Mouse (Mus musculus) macrophage (primary cell): Measurements from ENCODE around the gene Nat9. TPM values are rescaled to one million over a fixed set of nuclear protein-coding genes. Genes with fewer than 3 reads are reported as not detected.
A peak's percentile ranks its signal among the peaks of the same experiment; 100 is the strongest.

Experiments
- H3K27ac ChIP-seq: fragments of 350-480 bp; formaldehyde crosslinking; 2 replicates; pipeline ENCODE4 v1.9.0; 2021
- H3K36me3 ChIP-seq: fragments of 350-480 bp; formaldehyde crosslinking; 2 replicates; pipeline ENCODE4 v1.9.0; 2021; ENCODE audit errors: inconsistent target
- H3K4me3 ChIP-seq: fragments of 350-480 bp; formaldehyde crosslinking; 2 replicates; pipeline ENCODE4 v1.9.0; 2021; ENCODE audit errors: inconsistent target
- H3K79me2 ChIP-seq: fragments of 350-480 bp; formaldehyde crosslinking; 2 replicates; pipeline ENCODE4 v1.9.0; 2021; ENCODE audit errors: inconsistent target
- WGBS: methylation state at CpG from one replicate; pipeline ENCODE4 v1.1.7; 2026; ENCODE audit warnings: inconsistent platforms; ENCODE audit not compliant: missing documents; 5-methylcytosine and 5-hydroxymethylcytosine counted together
- polyA plus RNA-seq: library from polyadenylated mRNA; stranded (reverse); fragments of 250-400 nt; gene quantifications from 3 replicates; pipeline ENCODE4 v1.2.4, GENCODE M21; 2018; ENCODE audit warnings: inconsistent platforms

The Nat9 gene
- polyA plus RNA-seq, 1 experiment from 2014 or later, result 79.6 TPM

DNA sequence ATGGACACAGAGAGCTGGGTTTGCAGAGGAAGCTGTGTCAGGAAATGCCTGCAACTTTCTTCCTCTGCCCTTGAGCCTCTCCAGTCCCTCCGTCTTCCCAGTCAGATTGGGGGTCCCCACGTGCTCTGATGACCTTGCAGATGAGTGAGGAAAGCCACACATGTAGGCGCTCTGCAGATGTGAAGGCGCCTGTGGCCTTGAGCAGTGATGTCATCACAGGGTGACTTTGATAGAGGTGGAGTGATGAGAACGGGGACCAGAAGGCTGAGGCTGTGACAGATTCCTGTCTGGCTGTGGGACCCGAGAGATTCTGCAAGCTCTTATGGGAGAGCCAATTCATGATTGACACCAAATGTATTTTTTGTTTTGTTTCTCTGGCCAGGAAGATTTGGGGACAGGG, 36.2 kb upstream of the Nat9 start:
- no peak overlapping the region for H3K4me3 ChIP-seq
- peak overlapping the region; percentile 61 for H3K27ac ChIP-seq
- WGBS, result 31% methylated on average over 5 of the region's 6 CpGs
- peaks cover 73% of the 10 kb centered on the region for H3K36me3 ChIP-seq
- peaks cover 95% of the 10 kb centered on the region for H3K79me2 ChIP-seq

DNA sequence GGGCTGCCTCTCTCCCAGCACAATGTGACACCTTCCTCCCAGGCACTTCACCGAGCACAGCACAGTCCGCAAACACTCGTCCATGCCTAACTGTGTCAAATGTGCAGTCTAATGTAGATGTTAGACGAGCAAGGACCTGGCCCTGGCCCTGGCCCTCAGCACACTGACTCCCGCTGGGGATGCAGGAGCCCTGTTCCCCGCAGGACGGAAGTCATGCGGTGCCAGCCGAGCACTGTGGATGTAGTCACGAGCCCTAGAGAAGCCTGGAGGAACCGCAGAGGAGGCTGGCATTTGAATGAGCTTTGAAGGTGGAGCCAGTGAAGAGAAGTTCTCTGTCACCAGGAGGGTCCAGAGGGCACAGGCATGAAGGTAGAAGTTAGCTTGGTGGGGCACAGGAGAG, 35.8 kb upstream of the Nat9 start:
- Histone ChIP-seq H3K27ac (peak overlapping the region; percentile 61), H3K4me3 (no peak overlapping the region), H3K79me2 (peaks cover 95% of the 10 kb centered on the region), H3K36me3 (peaks cover 72% of the 10 kb centered on the region)
- 17% methylated on average over 11 of the region's 11 CpGs for WGBS

DNA sequence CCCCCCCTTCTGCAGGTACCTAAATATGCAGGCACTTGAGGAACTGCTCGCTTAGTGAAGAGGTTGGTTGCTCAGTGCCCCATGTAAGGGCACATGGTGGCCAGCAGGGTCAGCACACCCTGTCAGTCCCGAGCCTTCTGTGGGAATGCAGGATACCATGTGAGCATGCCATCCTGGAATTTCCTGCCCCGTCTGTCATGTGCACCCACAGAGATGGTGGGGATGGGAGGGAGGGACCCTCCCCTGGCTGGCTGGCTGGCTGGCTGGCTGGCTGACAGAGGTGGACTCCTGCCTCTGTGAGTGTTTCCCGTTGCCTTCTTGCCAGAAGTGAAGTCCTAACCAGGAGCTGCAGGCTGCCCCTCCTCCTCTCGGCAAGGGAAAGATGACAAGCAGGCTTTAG, 34.9 kb upstream of the Nat9 start:
- 79% methylated on average over 5 of the region's 5 CpGs for WGBS
- Histone ChIP-seq H3K4me3 (no peak overlapping the region), H3K27ac (peak overlapping the region; percentile 61), H3K36me3 (peaks cover 71% of the 10 kb centered on the region), H3K79me2 (peaks cover 95% of the 10 kb centered on the region)

DNA sequence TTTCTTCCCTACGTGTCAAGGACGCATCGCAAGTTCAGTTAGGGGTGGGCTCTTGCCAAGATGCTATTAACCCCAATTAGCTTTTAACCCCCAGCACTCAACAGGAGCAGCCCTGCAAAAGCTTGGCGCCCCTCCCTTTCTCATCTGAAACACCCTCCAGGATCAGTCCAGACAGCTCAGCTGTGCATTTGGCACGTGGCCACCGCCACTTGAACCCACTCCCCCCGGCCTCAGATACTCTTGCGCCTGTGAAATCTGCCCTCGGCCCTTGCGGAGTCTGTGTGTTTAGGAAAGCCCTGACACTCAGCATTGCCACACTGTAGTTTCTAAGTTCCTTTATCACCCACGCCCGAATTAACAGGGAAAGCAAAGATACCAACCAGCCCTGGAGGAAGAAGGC, 34.4 kb upstream of the Nat9 start:
- Histone ChIP-seq H3K27ac (no peak overlapping the region), H3K79me2 (peaks cover 96% of the 10 kb centered on the region), H3K36me3 (peaks cover 73% of the 10 kb centered on the region), H3K4me3 (no peak overlapping the region)
- 87% methylated on average over 12 of the region's 12 CpGs for WGBS

GRCm38 (mm10) chr11:115219685-115220084, 32.0 kb upstream of the Nat9 start:
- peaks cover 96% of the 10 kb centered on the region; the same call in 1 of the 2 replicates for H3K79me2 ChIP-seq
- H3K27ac ChIP-seq, result no peak overlapping the region
- H3K4me3 ChIP-seq, result no peak overlapping the region
- 86% methylated on average over 9 of the region's 10 CpGs for WGBS
- H3K36me3 ChIP-seq, result peaks cover 61% of the 10 kb centered on the region

DNA sequence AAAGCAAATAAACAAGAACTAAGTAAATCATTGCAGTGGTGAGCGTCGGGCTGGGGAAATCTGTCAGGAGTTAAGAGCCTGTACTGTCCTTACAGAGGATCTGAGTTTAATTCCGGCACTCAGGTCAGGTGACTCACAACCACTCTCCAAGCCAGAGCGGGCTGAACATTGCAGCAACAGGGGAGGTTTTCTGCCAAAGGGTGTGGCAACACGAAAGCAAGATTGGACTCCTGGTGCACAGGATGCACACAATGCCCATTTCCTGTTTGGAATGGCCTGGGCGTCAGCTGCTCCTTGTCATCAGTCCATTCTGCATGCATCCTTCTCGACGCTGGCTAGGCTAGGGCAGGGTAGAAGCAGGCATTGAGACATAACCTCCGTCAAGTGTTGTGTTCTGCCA, 31.6 kb upstream of the Nat9 start:
- peaks cover 61% of the 10 kb centered on the region for H3K36me3 ChIP-seq
- 48% methylated on average over 8 of the region's 9 CpGs for WGBS
- no peak overlapping the region for H3K27ac ChIP-seq
- no peak overlapping the region for H3K4me3 ChIP-seq
- peaks cover 96% of the 10 kb centered on the region; the same call in 1 of the 2 replicates for H3K79me2 ChIP-seq

- Histone ChIP-seq H3K79me2 (peaks cover 96% of the 10 kb centered on the region), H3K36me3 (peaks cover 72% of the 10 kb centered on the region), H3K27ac (no peak overlapping the region), H3K4me3 (no peak overlapping the region)
- WGBS, result 82% methylated on average over 17 of the region's 18 CpGs
Measured at GRCm38 (mm10) chr11:115217439-115218410, 30.1 kb upstream of the Nat9 start.

DNA sequence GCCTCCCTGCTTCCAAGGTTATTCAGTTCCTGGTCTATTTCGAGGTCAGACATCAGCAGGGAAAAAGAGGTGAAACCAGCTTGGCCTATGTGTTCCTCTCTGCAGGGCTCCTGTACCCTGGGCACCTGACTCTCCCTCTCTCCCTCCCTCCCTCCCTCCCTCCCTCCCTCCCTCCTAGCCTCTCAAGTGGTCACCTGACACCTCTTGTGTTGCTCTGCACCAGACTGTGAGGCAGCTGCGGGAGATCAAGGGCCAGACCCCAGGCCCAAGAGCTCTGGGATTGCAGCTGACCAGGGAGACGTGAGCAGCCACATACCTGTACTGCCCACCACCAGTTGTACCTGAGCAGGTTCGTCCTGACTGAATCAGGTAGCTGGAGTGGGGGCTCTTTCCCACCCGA, 27.5 kb upstream of the Nat9 start:
- Histone ChIP-seq H3K36me3 (peaks cover 85% of the 10 kb centered on the region), H3K4me3 (no peak overlapping the region), H3K27ac (no peak overlapping the region), H3K79me2 (peaks cover 100% of the 10 kb centered on the region)
- 93% methylated on average over 5 of the region's 5 CpGs for WGBS

DNA sequence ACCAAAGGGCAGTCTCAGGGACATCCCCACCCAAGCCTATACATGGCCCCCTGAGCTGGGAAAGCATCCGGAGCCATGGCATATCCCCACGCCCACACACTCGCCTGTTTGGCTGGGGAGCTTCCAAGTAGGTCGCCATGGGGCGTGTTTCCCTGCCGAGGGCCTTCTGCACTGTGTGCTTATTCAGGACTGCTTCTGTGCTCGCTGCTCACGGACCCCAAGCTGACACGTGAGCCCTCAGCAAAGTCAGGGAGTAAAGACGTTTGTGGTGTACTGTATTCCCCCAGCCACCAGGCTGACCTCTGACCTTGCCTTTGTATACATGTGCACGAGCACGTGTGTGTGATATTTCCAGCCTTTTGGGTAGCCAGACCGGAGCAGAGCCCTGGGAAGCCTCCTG, 24.5 kb upstream of the Nat9 start:
- peaks cover 83% of the 10 kb centered on the region for H3K36me3 ChIP-seq

GRCm38 (mm10) chr11:115209958-115210357, 22.3 kb upstream of the Nat9 start:
- no peak overlapping the region for H3K4me3 ChIP-seq
- 94% methylated on average over 7 of the region's 7 CpGs for WGBS
- peaks cover 95% of the 10 kb centered on the region for H3K36me3 ChIP-seq
- H3K79me2 ChIP-seq, result peaks cover 98% of the 10 kb centered on the region
- H3K27ac ChIP-seq, result 0 out of 2 replicates have a peak overlapping the region, but pooled peaks have one; percentile 46

More for the DNA sequence above, 24.5 kb upstream of the Nat9 start:
- Histone ChIP-seq H3K4me3 (no peak overlapping the region), H3K27ac (no peak overlapping the region), H3K79me2 (peaks cover 98% of the 10 kb centered on the region)
- WGBS, result 94% methylated on average over 13 of the region's 13 CpGs

DNA sequence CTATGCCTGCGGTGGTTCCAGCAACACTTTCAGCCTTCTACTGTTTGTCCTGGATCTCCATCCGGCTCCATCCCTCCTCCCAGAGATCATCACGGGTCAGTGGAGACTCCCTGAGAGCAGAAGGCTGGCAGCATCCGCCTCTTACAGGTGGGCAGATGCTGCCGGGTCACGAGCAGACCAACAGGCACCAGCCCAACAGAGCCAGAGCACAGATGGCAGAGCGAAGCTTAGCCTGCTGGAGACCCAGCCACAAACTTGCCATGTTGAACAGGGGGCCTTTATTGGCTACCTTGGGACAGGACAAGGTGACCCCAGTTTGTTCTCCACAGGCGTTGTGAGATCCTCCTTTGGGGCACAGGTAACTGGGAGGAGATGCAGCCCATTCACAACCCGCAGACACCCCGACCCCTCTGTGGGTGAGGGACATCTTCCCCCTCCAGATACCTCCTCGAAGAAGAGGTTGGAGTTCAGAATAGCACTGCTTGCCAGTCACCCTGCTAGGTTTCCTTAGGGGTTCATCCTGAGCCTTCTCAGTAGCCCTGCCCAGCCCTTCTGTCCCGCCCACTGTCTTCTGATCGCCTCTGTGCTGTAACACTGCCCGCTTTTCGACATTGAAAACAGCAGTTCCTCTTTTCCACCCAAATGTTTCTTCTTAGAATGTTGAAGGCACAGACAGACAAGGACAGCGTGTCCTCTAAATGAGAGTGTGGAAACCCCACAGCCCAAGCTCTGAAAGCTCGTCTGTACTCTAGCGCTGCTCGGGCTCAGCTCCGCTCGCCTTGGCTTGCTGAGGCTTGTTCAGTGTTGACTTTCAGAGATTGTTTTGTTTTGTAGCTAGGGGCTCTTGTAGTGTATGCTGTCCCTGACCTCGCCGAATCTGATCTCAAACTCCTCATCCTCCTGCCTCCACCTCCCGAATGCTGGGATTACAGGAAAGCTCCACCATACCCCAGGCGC, 21.4 kb upstream of the Nat9 start:
- H3K4me3 ChIP-seq, result no peak overlapping the region
- peaks cover 95% of the 10 kb centered on the region for H3K36me3 ChIP-seq
- WGBS, result 56% methylated on average over 21 of the region's 25 CpGs
- H3K79me2 ChIP-seq, result peaks cover 98% of the 10 kb centered on the region
- H3K27ac ChIP-seq, result peak overlapping the region; percentile 46

GRCm38 (mm10) chr11:115208126-115208525, 20.5 kb upstream of the Nat9 start:
- Histone ChIP-seq H3K36me3 (peaks cover 95% of the 10 kb centered on the region), H3K4me3 (no peak overlapping the region), H3K27ac (no peak overlapping the region), H3K79me2 (peaks cover 98% of the 10 kb centered on the region)
- 97% methylated on average over 12 of the region's 12 CpGs for WGBS

- no peak overlapping the region for H3K4me3 ChIP-seq
- peaks cover 99% of the 10 kb centered on the region for H3K79me2 ChIP-seq
- WGBS, result 92% methylated on average over 8 of the region's 9 CpGs
- peaks cover 94% of the 10 kb centered on the region for H3K36me3 ChIP-seq
- no peak overlapping the region for H3K27ac ChIP-seq
Measured at GRCm38 (mm10) chr11:115202756-115203155, 15.1 kb upstream of the Nat9 start.

DNA sequence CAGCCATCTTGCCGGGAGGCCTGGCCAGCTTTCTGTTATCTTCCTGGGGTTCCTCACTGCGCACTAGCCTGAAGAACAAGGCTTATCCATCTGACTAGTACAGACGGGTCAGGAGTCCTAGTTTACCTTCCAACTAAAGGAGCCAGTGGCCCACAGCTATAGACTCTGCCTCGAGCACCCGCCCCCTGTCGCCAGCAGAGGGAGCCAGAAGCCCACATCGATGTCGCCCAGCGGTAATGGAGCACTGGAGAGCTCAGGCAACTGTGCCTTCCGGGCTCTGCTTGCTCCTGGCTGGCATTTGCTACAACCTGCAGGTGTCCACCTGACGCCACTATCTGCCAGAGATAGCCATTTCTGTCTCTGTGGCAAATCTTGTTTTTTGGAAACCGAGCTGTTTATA, 14.7 kb upstream of the Nat9 start:
- Histone ChIP-seq H3K36me3 (peaks cover 94% of the 10 kb centered on the region), H3K4me3 (no peak overlapping the region), H3K27ac (no peak overlapping the region), H3K79me2 (peaks cover 99% of the 10 kb centered on the region)
- WGBS, result 25% methylated on average over 12 of the region's 12 CpGs
